Mouse (Mus musculus) heart, postnatal 0 days (tissue): ENCODE measurements around the gene Anks1b. TPM values are rescaled to one million over a fixed set of nuclear protein-coding genes. Genes with fewer than 3 reads are reported as not detected.

Experiments used
- ATAC-seq: fragments of 200-750 bp; cut with Nextera tagmentation; 2 replicates; pipeline ENCODE4 v1.8.0; 2017; ENCODE audit warnings: low read depth, moderate number of reproducible peaks, moderate library complexity; ENCODE audit not compliant: insufficient read depth
- DNase-seq: peaks from one replicate; pipeline ENCODE4 v3.0.0-alpha.2; 2016; ENCODE audit warnings: low spot score
- H3K27ac ChIP-seq: fragments of 300-500 bp; sonication (generic); 2 replicates; pipeline ENCODE4 v1.5.1; 2014; ENCODE audit warnings: low read depth, mild to moderate bottlenecking
- H3K27me3 ChIP-seq: fragments of 300-500 bp; sonication (generic); 2 replicates; pipeline ENCODE4 v1.6.1; 2014; ENCODE audit warnings: low read length, mixed read lengths; ENCODE audit not compliant: control insufficient read depth, insufficient read depth
- H3K36me3 ChIP-seq: fragments of 300-500 bp; sonication (generic); replicated peaks from 2 replicates; pipeline ENCODE4 v1.6.1; 2014; ENCODE audit warnings: low read length, mixed read lengths; ENCODE audit not compliant: control insufficient read depth, insufficient read depth
- H3K4me1 ChIP-seq: fragments of 300-500 bp; sonication (generic); 2 replicates; pipeline ENCODE4 v1.6.1; 2014; ENCODE audit warnings: antibody characterized with exemption; ENCODE audit not compliant: control insufficient read depth, insufficient read depth
- H3K4me2 ChIP-seq: fragments of 300-500 bp; sonication (generic); 2 replicates; pipeline ENCODE4 v1.6.1; 2014; ENCODE audit warnings: low read depth, mild to moderate bottlenecking, low read length, moderate library complexity
- H3K4me3 ChIP-seq: fragments of 300-500 bp; sonication (generic); 2 replicates; pipeline ENCODE4 v1.5.1; 2014; ENCODE audit warnings: low read depth, low read length
- H3K9ac ChIP-seq: fragments of 300-500 bp; sonication (generic); replicated peaks from 2 replicates; pipeline ENCODE4 v1.6.1; 2014; ENCODE audit warnings: low read depth, low read length, mixed read lengths
- H3K9me3 ChIP-seq: fragments of 300-500 bp; sonication (generic); replicated peaks from 2 replicates; pipeline ENCODE4 v1.6.1; 2016; ENCODE audit warnings: low read length; ENCODE audit not compliant: control insufficient read depth
- CTCF ChIP-seq: IDR thresholded peaks from 2 replicates; pipeline ENCODE4 v1.5.1; 2016; ENCODE audit warnings: antibody characterized with exemption, control low read depth, low read depth
- EP300 ChIP-seq: IDR thresholded peaks from 2 replicates; pipeline ENCODE4 v1.6.1; 2016; ENCODE audit warnings: antibody characterized with exemption, low read depth
- WGBS: fragments of 180-500 bp; shearing (Covaris S2); extraction: QIAGEN DNeasy Blood & Tissue Kit; methylation state at CpG from one replicate; pipeline ENCODE4 v1.1.7; 2014; 5-methylcytosine and 5-hydroxymethylcytosine counted together
- polyA plus RNA-seq: library from polyadenylated mRNA; unstranded; fragments of >200 nt; fragmentation: Nextera tagmentation; extraction: Ambion mirVana; gene quantifications from 2 replicates; pipeline ENCODE4 v1.2.1, GENCODE M21; 2015
- total RNA-seq: library from RNA; depleted of rRNA; stranded (reverse); fragments of >200 nt; gene quantifications from 2 replicates; pipeline ENCODE4 v1.2.3, GENCODE M21; 2014; ENCODE audit warnings: low replicate concordance

Anks1b gene
- total and polyA plus RNA-seq, 2 experiments from 2014 or later = 0.26 TPM; not detected in 1

- no peak overlapping the region for H3K27ac ChIP-seq
- no peak for DNase-seq
- H3K27me3 ChIP-seq = peaks cover 42% of the 10 kb centered on the region
- no peak for ATAC-seq
- no peak for TF ChIP-seq CTCF
- no peak for TF ChIP-seq EP300
- no peaks in the 10 kb centered on the region for H3K9me3 ChIP-seq
- H3K4me3 ChIP-seq = no peak overlapping the region
- H3K4me2 ChIP-seq = no peak overlapping the region
- H3K4me1 ChIP-seq = no peaks in the 10 kb centered on the region
- no peak overlapping the region for H3K9ac ChIP-seq
- H3K36me3 ChIP-seq = no peaks in the 10 kb centered on the region
Observed at GRCm38 (mm10) chr10:90835195-90835594, 961.9 kb downstream of the Anks1b start.

GRCm38 (mm10) chr10:90839611-90840335, 966.5 kb downstream of the Anks1b start:
- no peaks in the 10 kb centered on the region for H3K36me3 ChIP-seq
- 0 out of 2 replicates have a peak, but pooled peaks cover 1% of the 10 kb centered on the region for H3K27me3 ChIP-seq
- no peak overlapping the region for H3K4me2 ChIP-seq
- 0 out of 2 replicates have a peak, but pooled peaks cover 7% of the 10 kb centered on the region for H3K9me3 ChIP-seq
- no peak overlapping the region for H3K9ac ChIP-seq
- no peaks in the 10 kb centered on the region for H3K4me1 ChIP-seq
- TF ChIP-seq EP300 (no peak), CTCF (no peak)
- H3K4me3 ChIP-seq = no peak overlapping the region
- 80% methylated on average over 9 of the region's 9 CpGs for WGBS
- DNase-seq (no peak), ATAC-seq (no peak)
- H3K27ac ChIP-seq = no peak overlapping the region

GRCm38 (mm10) chr10:90842398-90842797, 969.1 kb downstream of the Anks1b start:
- Histone ChIP-seq H3K4me1 (no peaks in the 10 kb centered on the region), H3K27ac (no peak overlapping the region), H3K27me3 (no peaks in the 10 kb centered on the region), H3K9ac (no peak overlapping the region), H3K4me3 (no peak overlapping the region), H3K36me3 (no peaks in the 10 kb centered on the region), H3K9me3 (0 out of 2 replicates have a peak, but pooled peaks cover 7% of the 10 kb centered on the region), H3K4me2 (no peak overlapping the region)
- WGBS = 71% methylated on average over 2 of the region's 2 CpGs
- DNase-seq = no peak
- ATAC-seq = no peak
- TF ChIP-seq CTCF = no peak
- TF ChIP-seq EP300 = no peak

- H3K4me2 ChIP-seq = no peak overlapping the region
- no peaks in the 10 kb centered on the region for H3K9me3 ChIP-seq
- H3K27me3 ChIP-seq = no peaks in the 10 kb centered on the region
- TF ChIP-seq EP300 (no peak), CTCF (no peak)
- H3K27ac ChIP-seq = no peak overlapping the region
- no peaks in the 10 kb centered on the region for H3K4me1 ChIP-seq
- 78% methylated on average over 6 of the region's 6 CpGs for WGBS
- DNase-seq (no peak), ATAC-seq (no peak)
- H3K4me3 ChIP-seq = no peak overlapping the region
- no peaks in the 10 kb centered on the region for H3K36me3 ChIP-seq
- no peak overlapping the region for H3K9ac ChIP-seq
Observed at GRCm38 (mm10) chr10:90851077-90851476, 977.8 kb downstream of the Anks1b start.

GRCm38 (mm10) chr10:90851999-90852398, 978.7 kb downstream of the Anks1b start:
- H3K9ac ChIP-seq = no peak overlapping the region
- TF ChIP-seq CTCF (no peak), EP300 (no peak)
- DNase-seq (no peak), ATAC-seq (no peak)
- H3K4me1 ChIP-seq = no peaks in the 10 kb centered on the region
- WGBS = 75% methylated on average over 11 of the region's 11 CpGs
- H3K27me3 ChIP-seq = no peaks in the 10 kb centered on the region
- H3K4me2 ChIP-seq = no peak overlapping the region
- no peaks in the 10 kb centered on the region for H3K36me3 ChIP-seq
- H3K4me3 ChIP-seq = no peak overlapping the region
- no peaks in the 10 kb centered on the region for H3K9me3 ChIP-seq
- H3K27ac ChIP-seq = no peak overlapping the region

- Histone ChIP-seq H3K9ac (no peak overlapping the region), H3K27me3 (no peaks in the 10 kb centered on the region), H3K4me2 (no peak overlapping the region), H3K9me3 (no peaks in the 10 kb centered on the region), H3K27ac (no peak overlapping the region), H3K36me3 (no peaks in the 10 kb centered on the region), H3K4me1 (no peaks in the 10 kb centered on the region), H3K4me3 (no peak overlapping the region)
- ATAC-seq = no peak
- no peak for TF ChIP-seq EP300
- TF ChIP-seq CTCF = no peak
- no peak for DNase-seq
- WGBS = 71% methylated on average over 7 of the region's 7 CpGs
Observed at GRCm38 (mm10) chr10:90852432-90852831, 979.1 kb downstream of the Anks1b start.
